Mouse (Mus musculus): ENCODE measurements around the gene Lypd1. TPM values are rescaled to one million over a fixed set of nuclear protein-coding genes. Genes with fewer than 3 reads are reported as not detected.

The Lypd1 gene
- polyA plus RNA-seq, 1 experiment from 2014 or later: 78.7 TPM

DNA sequence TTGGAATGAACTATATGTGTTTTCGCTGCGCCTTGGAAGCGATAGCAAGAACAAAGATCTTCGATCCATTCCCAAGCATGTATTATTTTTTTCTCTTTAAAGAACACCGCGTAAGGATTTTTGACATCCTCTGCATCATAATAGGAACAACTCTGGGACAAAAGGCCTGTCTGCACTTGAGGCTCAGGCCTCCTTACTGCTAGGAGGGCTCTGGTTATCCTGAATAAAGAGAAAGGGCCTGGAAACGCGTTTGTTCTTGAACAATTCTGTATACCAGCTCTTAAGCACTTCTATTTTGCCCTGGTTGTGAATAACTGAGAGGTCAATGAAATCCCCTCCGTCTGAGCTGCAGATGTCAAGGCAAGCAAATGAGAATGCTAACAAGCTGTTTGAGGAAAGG lies 19.7 kb downstream of the Lypd1 start:
- H3K4me1 ChIP-seq: 0 out of 2 replicates have a peak, but pooled peaks cover 6% of the 10 kb centered on the region
- no peak overlapping the region for H3K4me2 ChIP-seq
- H3K9me3 ChIP-seq: no peaks in the 10 kb centered on the region
- 0 out of 2 replicates have a peak overlapping the region, but pooled peaks have one; percentile 18 for H3K27ac ChIP-seq
- WGBS: 19% methylated on average over 9 of the region's 9 CpGs
- H3K4me3 ChIP-seq: no peak overlapping the region
- H3K27me3 ChIP-seq (replicated peaks): no peaks in the 10 kb centered on the region
- ATAC-seq (replicated peaks): 0 out of 2 replicates have a peak, but pooled peaks have one; percentile 45
- H3K36me3 ChIP-seq (replicated peaks): no peaks in the 10 kb centered on the region
- no peak overlapping the region for H3K9ac ChIP-seq

DNA sequence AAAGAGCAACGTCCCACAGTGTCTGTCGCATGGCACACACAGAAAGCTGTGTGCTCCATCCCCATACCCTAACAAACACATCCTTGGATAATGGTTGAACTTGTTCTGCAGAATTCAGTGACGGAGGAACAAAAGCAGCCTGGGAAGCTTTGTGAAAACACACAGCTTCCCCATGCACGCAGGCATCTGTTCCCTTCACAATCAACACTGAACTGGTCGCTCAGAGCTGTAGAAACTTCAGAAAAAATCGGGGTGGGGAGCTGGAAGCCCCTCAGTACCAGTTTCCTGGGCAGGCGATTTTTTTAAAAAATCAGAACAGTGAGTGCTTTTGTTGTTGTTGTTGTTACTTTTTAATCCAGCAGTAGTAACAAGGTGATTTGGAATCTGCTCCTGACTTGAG lies 42.8 kb downstream of the Lypd1 start:
- 0 out of 2 replicates have a peak, but pooled peaks have one; percentile 42 for ATAC-seq (replicated peaks)
- no peak overlapping the region for H3K4me3 ChIP-seq
- 22% methylated on average over 7 of the region's 7 CpGs for WGBS
- no peak overlapping the region for H3K27ac ChIP-seq
- no peak overlapping the region for H3K9ac ChIP-seq
- no peaks in the 10 kb centered on the region for H3K4me1 ChIP-seq
- no peaks in the 10 kb centered on the region for H3K36me3 ChIP-seq (replicated peaks)
- H3K9me3 ChIP-seq: no peaks in the 10 kb centered on the region
- H3K4me2 ChIP-seq: no peak overlapping the region
- no peaks in the 10 kb centered on the region for H3K27me3 ChIP-seq (replicated peaks)

DNA sequence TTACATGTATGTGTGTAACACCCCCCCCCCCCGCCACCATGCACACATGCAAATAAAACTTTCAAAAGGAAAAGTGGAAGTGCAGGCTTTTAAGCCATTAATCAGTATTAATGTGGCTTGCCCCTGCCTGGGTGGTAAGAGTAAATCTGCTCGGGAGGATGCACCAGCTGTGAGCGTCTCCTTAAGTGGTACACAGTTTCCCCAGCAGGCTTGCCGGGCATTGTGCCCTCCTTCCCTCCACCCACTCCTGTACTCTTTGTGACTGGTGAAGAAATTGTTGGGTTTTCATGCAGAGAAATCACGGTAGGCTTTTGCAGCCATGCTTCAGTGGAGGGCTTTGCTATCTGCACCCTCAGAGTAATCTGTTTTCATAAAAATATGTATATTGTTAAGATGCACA lies 54.3 kb downstream of the Lypd1 start:
- no peak overlapping the region for H3K27ac ChIP-seq
- H3K4me2 ChIP-seq: no peak overlapping the region
- WGBS: 72% methylated on average over 5 of the region's 5 CpGs
- H3K9me3 ChIP-seq: no peaks in the 10 kb centered on the region
- no peak for ATAC-seq (replicated peaks)
- no peaks in the 10 kb centered on the region for H3K27me3 ChIP-seq (replicated peaks)
- no peak overlapping the region for H3K9ac ChIP-seq
- H3K36me3 ChIP-seq (replicated peaks): no peaks in the 10 kb centered on the region
- 0 out of 2 replicates have a peak, but pooled peaks cover 3% of the 10 kb centered on the region for H3K4me1 ChIP-seq
- H3K4me3 ChIP-seq: no peak overlapping the region

DNA sequence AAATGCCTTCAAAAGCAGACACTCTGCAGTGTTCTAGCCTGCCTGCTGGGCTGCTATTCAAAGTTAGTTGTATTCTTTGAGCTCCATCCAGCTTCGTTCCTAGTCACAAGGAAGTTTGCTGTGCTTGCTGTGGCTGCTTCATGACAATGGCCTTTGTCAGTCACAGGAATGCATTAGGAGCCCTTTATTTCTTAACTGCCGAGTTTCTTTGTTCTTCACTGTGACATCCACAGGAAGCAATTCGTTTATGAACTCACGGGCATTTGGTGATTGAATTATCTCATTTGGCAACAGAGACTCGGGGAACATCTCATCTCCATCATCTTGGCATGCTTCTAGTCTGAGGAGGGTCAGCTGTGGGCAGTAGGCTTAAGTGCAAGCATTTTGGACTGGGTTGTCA lies 58.3 kb downstream of the Lypd1 start:
- no peak overlapping the region for H3K4me2 ChIP-seq
- H3K4me3 ChIP-seq: no peak overlapping the region
- no peak overlapping the region for H3K27ac ChIP-seq
- H3K9me3 ChIP-seq: no peaks in the 10 kb centered on the region
- no peaks in the 10 kb centered on the region for H3K36me3 ChIP-seq (replicated peaks)
- H3K4me1 ChIP-seq: 0 out of 2 replicates have a peak, but pooled peaks cover 3% of the 10 kb centered on the region
- no peak overlapping the region for H3K9ac ChIP-seq
- ATAC-seq (replicated peaks): no peak
- no peaks in the 10 kb centered on the region for H3K27me3 ChIP-seq (replicated peaks)
- 7% methylated on average over 5 of the region's 5 CpGs for WGBS

DNA sequence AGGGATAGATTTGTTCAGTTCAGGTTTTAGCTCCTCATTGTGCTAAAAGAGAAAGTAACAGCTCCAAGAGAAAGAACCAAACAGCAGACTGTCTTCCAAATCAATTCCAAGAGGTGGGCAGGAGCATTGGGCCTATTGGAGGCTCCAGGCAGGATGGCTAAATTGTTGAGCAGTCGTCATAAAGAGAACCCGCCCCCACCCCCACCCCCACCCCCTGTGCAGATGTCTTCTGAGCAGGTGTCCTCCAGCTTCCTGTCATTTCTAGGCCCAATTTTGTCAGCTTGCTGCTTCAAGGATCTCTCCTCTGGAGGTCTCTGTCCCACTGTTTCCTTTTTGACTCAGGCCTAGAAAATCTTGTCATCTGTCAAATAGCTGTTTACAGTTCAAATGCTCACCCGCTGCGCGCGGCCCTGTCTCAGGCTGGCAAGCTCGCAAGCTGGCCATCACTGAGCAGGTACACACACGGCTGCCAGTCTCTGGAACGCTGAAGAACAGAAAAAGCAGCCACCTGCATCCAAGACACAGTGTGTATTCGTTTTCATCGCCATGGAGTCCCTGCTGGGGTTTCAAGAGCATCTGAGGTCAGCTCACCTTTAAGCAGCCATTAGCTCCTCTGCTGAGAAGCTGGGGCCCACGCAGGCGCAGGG lies 73.0 kb downstream of the Lypd1 start:
- H3K27me3 ChIP-seq (replicated peaks): no peaks in the 10 kb centered on the region
- ATAC-seq (replicated peaks): peak; percentile 75; the same call in 1 of the 2 replicates
- no peaks in the 10 kb centered on the region; the same call in none of the 2 replicates for H3K4me1 ChIP-seq
- H3K36me3 ChIP-seq (replicated peaks): no peaks in the 10 kb centered on the region
- no peak overlapping the region for H3K4me3 ChIP-seq
- 52% methylated on average over 13 of the region's 13 CpGs for WGBS
- H3K9me3 ChIP-seq: no peaks in the 10 kb centered on the region
- H3K4me2 ChIP-seq: no peak overlapping the region
- H3K27ac ChIP-seq: peak overlapping the region; percentile 13; the same call in 1 of the 2 replicates
- H3K9ac ChIP-seq: no peak overlapping the region

DNA sequence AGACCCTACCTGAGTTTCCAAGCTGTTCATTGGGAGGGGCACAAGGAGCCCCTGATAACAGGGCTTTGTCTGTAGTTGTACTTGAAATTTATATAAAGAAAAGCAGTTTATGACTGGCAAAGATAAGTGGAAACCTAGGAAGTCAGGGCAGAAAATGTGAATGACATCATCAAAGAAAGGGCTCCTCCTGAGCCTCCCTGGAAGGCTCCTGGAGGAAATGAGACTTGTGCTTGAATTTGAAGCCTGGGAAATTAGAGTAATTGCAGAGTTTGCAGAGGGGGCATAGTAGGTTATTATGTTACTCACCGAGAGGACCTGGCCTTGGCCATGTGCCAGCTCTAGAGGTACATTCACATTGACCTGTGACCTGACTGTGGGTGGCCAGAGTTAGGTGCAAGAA lies 75.4 kb downstream of the Lypd1 start:
- Histone ChIP-seq H3K36me3 (replicated peaks) (no peaks in the 10 kb centered on the region), H3K9ac (no peak overlapping the region), H3K27ac (no peak overlapping the region), H3K4me3 (no peak overlapping the region), H3K4me1 (no peaks in the 10 kb centered on the region; the same call in none of the 2 replicates), H3K4me2 (no peak overlapping the region), H3K27me3 (replicated peaks) (no peaks in the 10 kb centered on the region), H3K9me3 (no peaks in the 10 kb centered on the region)
- no peak for ATAC-seq (replicated peaks)
- WGBS: 62% methylated on average over 1 of the region's 1 CpGs

DNA sequence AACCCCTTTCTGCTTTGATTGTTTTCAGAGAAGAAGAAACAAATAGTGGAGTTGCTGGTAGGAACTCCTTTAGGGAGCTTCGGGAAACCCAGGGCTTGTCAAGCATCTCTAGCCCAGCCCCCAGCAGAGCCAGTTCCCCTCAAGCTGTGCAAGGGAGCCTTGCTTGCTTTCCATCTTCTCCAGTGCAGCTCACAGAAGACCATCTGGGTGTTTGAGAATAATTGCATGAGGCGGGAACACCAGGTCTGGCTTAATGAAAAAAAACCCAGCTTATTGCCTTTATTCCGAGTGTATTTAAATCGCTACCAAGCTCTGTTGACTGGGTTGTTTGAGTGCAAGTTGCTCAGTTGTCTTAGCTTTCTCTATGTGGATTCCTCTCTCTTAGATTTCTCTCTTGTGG lies 89.3 kb downstream of the Lypd1 start:
- H3K4me1 ChIP-seq: no peaks in the 10 kb centered on the region

DNA sequence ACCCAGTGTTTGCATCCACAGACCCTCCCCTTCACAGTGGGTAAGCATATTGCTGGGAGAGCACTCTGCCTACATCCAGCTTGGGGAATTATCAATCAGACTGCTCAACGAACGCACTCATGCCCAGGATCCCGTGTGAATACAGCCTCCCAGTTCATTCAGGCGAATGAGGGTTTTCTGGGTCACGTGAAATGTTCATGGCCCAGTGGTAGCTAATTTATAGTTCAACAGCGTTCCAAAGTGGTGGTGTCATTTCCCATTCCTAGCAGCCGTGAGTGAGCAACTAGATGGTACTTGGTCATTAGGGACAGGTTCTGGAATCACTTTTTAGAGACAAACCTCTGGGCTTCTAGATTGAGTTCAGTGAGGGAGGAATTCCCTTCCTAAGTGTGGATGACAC lies 91.8 kb downstream of the Lypd1 start:
- Histone ChIP-seq H3K27me3 (replicated peaks) (no peaks in the 10 kb centered on the region), H3K9me3 (no peaks in the 10 kb centered on the region), H3K27ac (no peak overlapping the region), H3K4me3 (no peak overlapping the region), H3K9ac (no peak overlapping the region), H3K4me1 (no peaks in the 10 kb centered on the region), H3K36me3 (replicated peaks) (no peaks in the 10 kb centered on the region), H3K4me2 (no peak overlapping the region)
- WGBS: 79% methylated on average over 7 of the region's 7 CpGs
- ATAC-seq (replicated peaks): no peak

More for the DNA sequence above, 89.3 kb downstream of the Lypd1 start:
- Histone ChIP-seq H3K36me3 (replicated peaks) (no peaks in the 10 kb centered on the region), H3K9me3 (no peaks in the 10 kb centered on the region), H3K4me3 (no peak overlapping the region), H3K9ac (no peak overlapping the region), H3K27me3 (replicated peaks) (no peaks in the 10 kb centered on the region), H3K4me2 (no peak overlapping the region), H3K27ac (no peak overlapping the region)
- ATAC-seq (replicated peaks): no peak
- WGBS: 85% methylated on average over 4 of the region's 4 CpGs

Other genes with a start within 250 kb of the Lypd1 start
- gene Gpr39, start 236.1 kb downstream of the Lypd1 start, polyA plus RNA-seq (2015; fragmentation: Nextera tagmentation; extraction: Ambion mirVana): 0.11 TPM in 1 of 2 replicates, not detected in the other

All from midbrain, embryonic 15.5 days (tissue).